Mouse (Mus musculus) kidney, adult 2 months (tissue): ENCODE results near the gene Kif1a. TPM values are rescaled to one million over a fixed set of nuclear protein-coding genes. Genes with fewer than 3 reads are reported as not detected.
A peak's percentile ranks its signal among the peaks of the same experiment; 100 is the strongest.

Experiments
- DNase-seq: peaks from one replicate; pipeline ENCODE4 v3.0.0; 2021
- H3K27ac ChIP-seq: fragments of 200-500 bp; 2 replicates; pipeline ENCODE4 v1.5.1; 2012; ENCODE audit warnings: low read depth, low read length, control low read depth, inconsistent platforms; ENCODE audit not compliant: insufficient read depth
- H3K27me3 ChIP-seq: fragments of 200-500 bp; replicated peaks from 2 replicates; pipeline ENCODE4 v1.6.1; 2012; ENCODE audit warnings: mild to moderate bottlenecking, moderate library complexity, low read length, inconsistent platforms; ENCODE audit not compliant: control insufficient read depth, insufficient read depth
- H3K36me3 ChIP-seq: fragments of 200-500 bp; 2 replicates; pipeline ENCODE4 v1.6.1; 2012; ENCODE audit warnings: mild to moderate bottlenecking, moderate library complexity, low read length, inconsistent platforms; ENCODE audit not compliant: control insufficient read depth, insufficient read depth
- H3K4me1 ChIP-seq: fragments of 200-500 bp; 2 replicates; pipeline ENCODE4 v1.6.1; 2011; ENCODE audit warnings: low read length; ENCODE audit not compliant: control insufficient read depth, insufficient read depth
- H3K4me3 ChIP-seq: fragments of 200-500 bp; 2 replicates; pipeline ENCODE4 v1.5.1; 2011; ENCODE audit warnings: mild to moderate bottlenecking, low read depth, low read length, control low read depth; ENCODE audit not compliant: insufficient read depth
- CTCF ChIP-seq: fragments of 200-500 bp; conservative IDR thresholded peaks from 2 replicates; pipeline ENCODE4 v1.5.1; 2011; ENCODE audit warnings: low read depth, mild to moderate bottlenecking, control low read depth, low read length, moderate library complexity, mixed read lengths; ENCODE audit not compliant: insufficient read depth, insufficient read length
- POLR2A ChIP-seq: fragments of 200-500 bp; IDR thresholded peaks from one replicate; pipeline ENCODE4 v1.6.1; 2011; ENCODE audit warnings: low read depth, low read length, control low read depth
- WGBS: fragments of 180-500 bp; shearing (Covaris S2); methylation state at CpG from one replicate; pipeline ENCODE4 v1.1.7; 2018; 5-methylcytosine and 5-hydroxymethylcytosine counted together
- polyA plus RNA-seq: library from polyadenylated mRNA; depleted of rRNA; stranded (reverse); fragments of >200 nt; gene quantifications from 2 replicates; pipeline ENCODE4 v1.2.3, GENCODE M21; 2012

Gene Kif1a
- polyA plus RNA-seq, 1 experiment, result 1.3 TPM

GRCm38 (mm10) chr1:93118816-93119215 is 17.1 kb upstream of the Kif1a start:
- Histone ChIP-seq H3K36me3 (no peaks in the 10 kb centered on the region), H3K27me3 (no peaks in the 10 kb centered on the region; the same call in none of the 2 replicates), H3K4me1 (no peaks in the 10 kb centered on the region), H3K4me3 (no peak overlapping the region), H3K27ac (no peak overlapping the region)
- TF ChIP-seq CTCF (no peak), POLR2A (no peak)
- peak; percentile 21 for DNase-seq
- 27% methylated on average over 4 of the region's 4 CpGs for WGBS

- TF ChIP-seq CTCF (no peak), POLR2A (no peak)
- Histone ChIP-seq H3K27me3 (no peaks in the 10 kb centered on the region; the same call in none of the 2 replicates), H3K36me3 (no peaks in the 10 kb centered on the region), H3K4me1 (no peaks in the 10 kb centered on the region), H3K4me3 (no peak overlapping the region), H3K27ac (no peak overlapping the region)
- DNase-seq, result no peak
- 18% methylated on average over 13 of the region's 13 CpGs for WGBS
Measured at GRCm38 (mm10) chr1:93115471-93115870, 13.7 kb upstream of the Kif1a start.

GRCm38 (mm10) chr1:93114713-93115463 is 13.1 kb upstream of the Kif1a start:
- no peak overlapping the region for H3K4me3 ChIP-seq
- no peak for TF ChIP-seq POLR2A
- TF ChIP-seq CTCF, result no peak
- DNase-seq, result peak; percentile 65
- H3K27me3 ChIP-seq, result no peaks in the 10 kb centered on the region; the same call in none of the 2 replicates
- H3K4me1 ChIP-seq, result no peaks in the 10 kb centered on the region
- H3K36me3 ChIP-seq, result no peaks in the 10 kb centered on the region
- H3K27ac ChIP-seq, result no peak overlapping the region
- 28% methylated on average over 21 of the region's 21 CpGs for WGBS

GRCm38 (mm10) chr1:93102700-93103099 is 949 bp upstream of the Kif1a start:
- peaks cover 2% of the 10 kb centered on the region; the same call in 1 of the 2 replicates for H3K27me3 ChIP-seq
- WGBS, result 63% methylated on average over 7 of the region's 7 CpGs
- no peak for DNase-seq
- peaks cover 4% of the 10 kb centered on the region; the same call in 1 of the 2 replicates for H3K4me1 ChIP-seq
- no peak overlapping the region for H3K27ac ChIP-seq
- TF ChIP-seq CTCF (no peak), POLR2A (no peak)
- H3K4me3 ChIP-seq, result no peak overlapping the region
- H3K36me3 ChIP-seq, result no peaks in the 10 kb centered on the region

- no peak for TF ChIP-seq POLR2A
- no peak for TF ChIP-seq CTCF
- Histone ChIP-seq H3K36me3 (no peaks in the 10 kb centered on the region), H3K27ac (no peak overlapping the region), H3K4me1 (peaks cover 4% of the 10 kb centered on the region; the same call in 1 of the 2 replicates), H3K4me3 (peak overlapping the region; percentile 43), H3K27me3 (peaks cover 2% of the 10 kb centered on the region; the same call in 1 of the 2 replicates)
- WGBS, result 1% methylated on average over 49 of the region's 49 CpGs
- DNase-seq, result no peak
Measured at GRCm38 (mm10) chr1:93100576-93101491, 917 bp downstream of the Kif1a start.

- WGBS, result 2% methylated on average over 18 of the region's 18 CpGs
- no peak for DNase-seq
- no peak for TF ChIP-seq POLR2A
Measured at GRCm38 (mm10) chr1:93100243-93100575, 1.5 kb downstream of the Kif1a start.

GRCm38 (mm10) chr1:93098956-93099355 is 2.8 kb downstream of the Kif1a start:
- Histone ChIP-seq H3K27ac (no peak overlapping the region), H3K27me3 (peaks cover 2% of the 10 kb centered on the region; the same call in 1 of the 2 replicates), H3K4me3 (no peak overlapping the region), H3K36me3 (no peaks in the 10 kb centered on the region), H3K4me1 (peaks cover 4% of the 10 kb centered on the region; the same call in 1 of the 2 replicates)
- no peak for DNase-seq
- 88% methylated on average over 5 of the region's 5 CpGs for WGBS
- no peak for TF ChIP-seq CTCF
- TF ChIP-seq POLR2A, result no peak

More at GRCm38 (mm10) chr1:93100243-93100575, 1.5 kb downstream of the Kif1a start:
- H3K4me3 ChIP-seq, result peak overlapping the region; percentile 43; the same call in 1 of the 2 replicates
- no peak overlapping the region for H3K27ac ChIP-seq
- no peaks in the 10 kb centered on the region for H3K36me3 ChIP-seq
- H3K4me1 ChIP-seq, result peaks cover 4% of the 10 kb centered on the region; the same call in 1 of the 2 replicates
- H3K27me3 ChIP-seq, result peaks cover 2% of the 10 kb centered on the region; the same call in 1 of the 2 replicates
